Mouse (Mus musculus): ENCODE results near the gene Ada.

The Ada gene

DNA sequence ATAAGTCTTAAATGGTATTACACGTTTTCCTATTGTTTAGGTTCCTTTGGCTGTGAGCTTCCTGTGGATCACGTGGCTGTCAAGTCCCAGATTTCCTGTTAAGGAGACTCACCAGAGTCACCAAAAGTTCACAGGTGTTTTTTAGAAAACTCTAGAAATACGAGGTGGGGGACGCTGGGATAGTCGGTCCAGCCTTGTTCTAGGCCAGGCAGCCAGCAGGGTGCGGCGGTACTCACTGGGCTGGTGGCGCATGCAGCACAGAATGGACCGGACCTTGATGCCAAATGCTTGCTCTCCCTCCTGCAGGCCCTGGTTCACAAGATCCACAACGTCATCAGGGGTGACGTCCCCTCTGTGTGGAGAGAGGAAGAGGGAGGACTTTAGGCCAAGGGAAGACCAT is 18.0 kb downstream of the Ada start:
- no peak for DNase-seq (ENCODE audit: low spot score in 2 of 2)

GRCm38 (mm10) chr2:163728300-163728699 is 21.7 kb downstream of the Ada start:
- DNase-seq (ENCODE audit: low spot score in 2 of 2), result no peak

- no peak for DNase-seq (ENCODE audit: low spot score in 2 of 2)
Measured at GRCm38 (mm10) chr2:163726766-163727393, 23.2 kb downstream of the Ada start.

GRCm38 (mm10) chr2:163722550-163722949 is 27.5 kb downstream of the Ada start:
- DNase-seq (ENCODE audit: low spot score in 2 of 2), result peak; percentile 35 to 49

DNA sequence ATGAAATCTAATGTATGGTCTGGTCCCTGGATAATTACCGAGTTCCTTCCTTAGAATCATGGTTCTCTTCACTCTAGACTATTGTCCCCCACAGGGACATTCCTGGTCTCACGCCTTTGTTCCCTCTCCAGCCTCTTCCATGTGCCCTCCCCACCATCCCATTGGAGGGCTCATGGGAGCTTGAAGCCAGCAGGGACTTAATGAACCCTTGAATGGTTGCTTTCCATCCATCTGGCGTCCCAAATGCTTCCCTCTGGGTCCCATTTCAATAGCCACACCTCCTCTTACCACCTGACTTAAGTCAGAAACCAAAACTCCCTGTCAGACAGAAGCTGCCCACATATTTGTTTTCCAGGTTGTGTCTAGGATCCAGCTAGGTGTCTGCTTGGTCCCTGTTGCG is 30.4 kb downstream of the Ada start:
- no peak for DNase-seq (ENCODE audit: low spot score in 2 of 2)

DNA sequence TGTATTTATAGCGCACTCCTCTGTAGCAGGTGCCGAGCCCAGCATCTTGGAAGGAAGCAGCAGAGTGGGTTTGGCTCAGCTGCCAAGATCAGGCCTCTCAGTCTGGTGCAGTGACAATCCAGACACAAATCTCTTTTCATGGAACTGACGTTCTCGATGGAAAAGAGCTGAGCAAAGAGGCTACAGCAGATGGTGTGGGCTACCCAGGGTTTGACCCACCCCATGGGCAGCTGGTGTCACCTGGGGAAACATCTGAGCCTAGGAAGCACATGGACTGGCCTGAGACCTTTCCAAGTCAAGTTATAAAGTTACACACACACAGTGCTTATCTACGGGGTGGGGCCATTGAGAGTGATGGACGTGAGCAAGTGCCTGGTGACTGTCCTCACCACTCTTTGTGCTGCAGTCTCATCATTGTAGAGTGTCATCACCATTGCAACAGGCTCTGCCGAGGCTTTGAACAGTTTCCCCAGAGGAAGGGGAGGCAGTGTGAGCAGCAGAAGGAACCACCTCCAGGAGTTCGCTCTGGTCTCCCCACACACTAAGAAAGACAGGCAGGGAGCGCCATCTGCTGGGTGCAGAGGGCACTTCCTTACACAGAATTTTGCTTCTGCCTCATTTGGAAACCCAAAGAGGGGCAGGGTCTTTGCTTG is 31.0 kb downstream of the Ada start:
- DNase-seq (ENCODE audit: low spot score in 2 of 2), result peak; percentile 64 to 74

DNA sequence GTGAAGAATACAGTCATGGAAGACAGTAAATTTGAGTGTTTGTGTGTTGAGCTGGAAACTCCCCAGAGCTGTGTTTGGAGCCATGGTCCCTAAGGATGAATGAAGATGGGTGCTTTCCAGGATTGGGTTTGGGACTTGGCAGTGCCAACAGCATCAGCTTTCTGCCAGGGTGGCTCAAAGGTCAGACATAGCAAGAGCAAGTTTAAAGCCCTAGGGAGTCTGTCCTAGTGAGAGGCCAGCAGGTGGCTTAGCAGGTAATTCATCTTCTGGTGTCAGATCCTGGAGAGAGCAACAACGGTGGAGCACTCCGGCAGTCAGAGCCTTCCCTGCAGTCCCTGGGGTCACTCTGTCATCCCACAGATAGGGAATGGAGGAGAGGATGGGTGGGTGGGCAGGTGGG is 31.5 kb downstream of the Ada start:
- no peak for DNase-seq (ENCODE audit: low spot score in 2 of 2)

- no peak for DNase-seq (ENCODE audit: low spot score in 2 of 2)
Measured at GRCm38 (mm10) chr2:163716853-163717252, 33.2 kb downstream of the Ada start.

DNA sequence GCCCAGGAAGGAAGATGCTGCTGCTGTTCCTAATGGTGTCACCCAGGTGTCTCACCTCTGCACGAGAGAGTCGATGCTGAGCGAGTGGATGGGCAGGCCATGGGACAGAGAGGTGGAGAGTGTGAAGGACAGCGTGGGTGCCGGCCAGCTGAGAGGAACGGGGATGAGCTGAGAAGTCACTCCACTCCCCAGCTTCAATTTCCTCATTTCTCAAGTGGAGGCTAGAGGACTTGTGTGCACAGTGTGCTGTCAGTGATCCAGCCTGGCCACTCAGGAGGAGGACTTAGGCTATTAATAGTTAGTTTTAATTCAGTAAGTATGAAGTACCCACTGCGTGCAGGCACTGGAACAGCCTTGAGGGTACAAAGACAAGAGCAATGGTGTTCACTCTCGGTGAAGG is 33.6 kb downstream of the Ada start:
- DNase-seq (ENCODE audit: low spot score in 2 of 2), result no peak

DNA sequence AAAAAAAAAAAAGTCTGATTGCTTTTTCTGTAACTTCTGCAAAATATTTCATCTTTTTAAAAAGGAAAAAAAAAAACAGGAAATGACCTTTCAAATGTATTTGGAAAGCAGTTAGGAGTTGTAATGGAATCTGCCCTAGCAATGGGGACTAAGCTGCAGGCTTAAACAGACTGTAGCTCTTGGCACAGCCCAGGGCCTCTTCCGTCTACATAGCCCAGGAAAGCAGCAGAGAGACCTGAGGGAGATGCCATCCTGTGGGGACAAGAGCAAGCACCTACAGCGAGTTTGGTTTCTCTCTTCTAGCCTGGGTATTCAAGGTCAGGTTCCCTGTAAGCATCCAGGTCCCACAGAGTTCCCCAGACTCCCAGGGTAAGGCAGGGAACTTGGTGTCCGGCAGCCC is 36.7 kb downstream of the Ada start:
- no peak for DNase-seq (ENCODE audit: low spot score in 2 of 2)

DNA sequence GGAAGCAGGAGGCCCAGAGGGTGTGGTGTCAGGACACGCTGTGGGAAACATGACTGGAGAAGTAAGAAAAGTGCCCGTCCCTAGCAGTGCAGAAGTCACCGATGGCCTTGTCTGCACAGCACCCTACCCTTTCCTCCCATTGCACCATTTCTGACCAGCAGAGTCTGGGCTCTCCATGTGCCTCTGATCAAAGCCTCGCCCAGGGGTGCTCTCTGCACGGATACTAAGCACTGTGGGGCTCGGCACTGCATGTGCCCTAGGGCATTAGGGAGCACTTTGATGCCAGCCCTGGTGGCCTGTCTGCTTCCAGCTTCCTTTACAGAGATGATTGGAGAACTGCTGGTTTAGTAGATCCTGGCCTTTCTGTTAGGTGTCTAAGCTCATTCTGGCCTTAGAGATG is 37.2 kb downstream of the Ada start:
- no peak for DNase-seq (ENCODE audit: low spot score in 2 of 2)

GRCm38 (mm10) chr2:163712473-163712872 is 37.6 kb downstream of the Ada start:
- DNase-seq (ENCODE audit: low spot score in 2 of 2), result no peak

- DNase-seq (ENCODE audit: low spot score in 2 of 2), result no peak
Measured at GRCm38 (mm10) chr2:163711368-163711868, 38.6 kb downstream of the Ada start.

DNA sequence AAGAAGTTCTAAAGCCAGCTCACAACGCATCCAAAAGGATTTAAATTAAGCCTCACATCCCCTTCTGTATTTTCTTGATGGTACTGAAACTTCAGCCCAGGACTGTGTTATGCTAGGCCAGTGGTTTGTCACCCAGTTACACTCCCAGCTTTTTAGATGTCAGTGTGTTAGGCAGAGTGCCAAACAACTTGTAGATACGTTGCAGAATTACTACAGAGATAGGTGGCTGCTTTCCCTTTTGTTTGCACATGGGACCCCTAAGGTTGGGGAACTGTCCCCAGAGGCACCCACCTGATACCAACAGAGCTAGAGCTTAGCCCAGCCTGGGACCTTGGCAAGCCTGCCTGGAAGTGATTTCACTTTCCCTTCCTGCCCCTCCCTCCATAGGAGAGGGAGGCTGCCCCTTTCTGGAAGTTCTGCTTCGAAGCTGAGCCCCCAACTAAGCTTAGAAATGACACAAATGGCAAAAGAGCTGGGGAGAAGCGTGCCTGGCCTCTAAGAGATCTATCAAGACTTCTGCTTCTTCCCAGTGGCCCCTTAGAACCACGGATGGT is 39.4 kb downstream of the Ada start:
- no peak for DNase-seq (ENCODE audit: low spot score in 2 of 2)

GRCm38 (mm10) chr2:163710000-163710399 is 40.0 kb downstream of the Ada start:
- DNase-seq (ENCODE audit: low spot score in 2 of 2), result no peak

GRCm38 (mm10) chr2:163708763-163709250 is 41.2 kb downstream of the Ada start:
- DNase-seq (ENCODE audit: low spot score in 2 of 2), result no peak

DNA sequence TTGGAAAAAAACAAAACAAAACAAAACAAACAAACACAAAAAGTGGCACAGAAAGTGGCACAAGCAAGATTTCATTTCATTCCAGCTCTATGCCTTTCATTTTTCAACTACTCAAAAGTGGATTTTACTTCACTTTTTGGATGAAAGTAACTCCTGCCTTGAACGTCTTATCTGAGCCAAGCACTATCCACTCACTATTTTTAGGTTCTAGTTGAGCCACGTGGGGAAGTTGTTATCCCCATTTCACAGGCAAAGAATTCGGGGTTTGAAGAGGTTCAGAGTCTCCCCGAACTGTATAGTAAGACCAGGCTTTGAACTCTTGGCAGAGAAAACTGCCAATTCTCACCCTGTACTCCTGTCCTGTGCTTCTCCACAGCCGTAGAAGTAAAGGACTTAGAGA is 41.7 kb downstream of the Ada start:
- DNase-seq (ENCODE audit: low spot score in 2 of 2), result no peak

GRCm38 (mm10) chr2:163703599-163704260 is 46.3 kb downstream of the Ada start:
- DNase-seq (ENCODE audit: low spot score in 2 of 2), result no peak

GRCm38 (mm10) chr2:163702921-163703320 is 47.1 kb downstream of the Ada start:
- DNase-seq (ENCODE audit: low spot score in 2 of 2), result no peak

- no peak for DNase-seq (ENCODE audit: low spot score in 2 of 2)
Measured at GRCm38 (mm10) chr2:163702431-163702830, 47.6 kb downstream of the Ada start.

GRCm38 (mm10) chr2:163699078-163699780 is 50.8 kb downstream of the Ada start:
- no peak for DNase-seq (ENCODE audit: low spot score in 2 of 2)
